Mouse (Mus musculus) liver, embryonic 15.5 days (tissue): ENCODE data around the gene Plekhb2. TPM values are rescaled to one million over a fixed set of nuclear protein-coding genes. Genes with fewer than 3 reads are reported as not detected.

Experiments used
- ATAC-seq: fragments of 200-750 bp; cut with Nextera tagmentation; 2 replicates; pipeline ENCODE4 v1.8.0; 2017; ENCODE audit warnings: moderate number of reproducible peaks, mild to moderate bottlenecking, moderate library complexity; ENCODE audit not compliant: insufficient read depth
- H3K27ac ChIP-seq: fragments of 300-500 bp; sonication (generic); replicated peaks from 2 replicates; pipeline ENCODE4 v1.5.1; 2015; ENCODE audit warnings: mild to moderate bottlenecking, inconsistent platforms
- H3K27me3 ChIP-seq: fragments of 300-500 bp; sonication (generic); 2 replicates; pipeline ENCODE4 v1.6.1; 2015; ENCODE audit warnings: mild to moderate bottlenecking, inconsistent platforms
- H3K36me3 ChIP-seq: fragments of 300-500 bp; sonication (generic); replicated peaks from 2 replicates; pipeline ENCODE4 v1.6.1; 2015; ENCODE audit warnings: moderate library complexity, mild to moderate bottlenecking, inconsistent platforms
- H3K4me1 ChIP-seq: fragments of 300-500 bp; sonication (generic); replicated peaks from 2 replicates; pipeline ENCODE4 v1.6.1; 2015; ENCODE audit warnings: inconsistent platforms
- H3K4me2 ChIP-seq: fragments of 300-500 bp; sonication (generic); 2 replicates; pipeline ENCODE4 v1.6.1; 2015; ENCODE audit warnings: moderate library complexity, mild to moderate bottlenecking, inconsistent platforms
- H3K4me3 ChIP-seq: fragments of 300-500 bp; sonication (generic); replicated peaks from 2 replicates; pipeline ENCODE4 v1.5.1; 2015; ENCODE audit warnings: mild to moderate bottlenecking, inconsistent platforms
- H3K9ac ChIP-seq: fragments of 300-500 bp; sonication (generic); 2 replicates; pipeline ENCODE4 v1.6.1; 2015; ENCODE audit warnings: moderate library complexity, mild to moderate bottlenecking, inconsistent platforms
- H3K9me3 ChIP-seq: fragments of 300-500 bp; sonication (generic); replicated peaks from 2 replicates; pipeline ENCODE4 v1.6.1; 2016; ENCODE audit warnings: inconsistent platforms
- WGBS: fragments of 180-500 bp; shearing (Covaris S2); methylation state at CpG from one replicate; pipeline ENCODE4 v1.1.7; 2015; ENCODE audit warnings: mixed read lengths; ENCODE audit not compliant: insufficient replicate concordance; 5-methylcytosine and 5-hydroxymethylcytosine counted together
- polyA plus RNA-seq: library from polyadenylated mRNA; unstranded; fragments of >200 nt; fragmentation: Nextera tagmentation; extraction: Ambion mirVana; gene quantifications from 2 replicates; pipeline ENCODE4 v1.2.1, GENCODE M21; 2015

Plekhb2 gene
- polyA plus RNA-seq, 1 experiment from 2014 or later, result 9.1 TPM

DNA sequence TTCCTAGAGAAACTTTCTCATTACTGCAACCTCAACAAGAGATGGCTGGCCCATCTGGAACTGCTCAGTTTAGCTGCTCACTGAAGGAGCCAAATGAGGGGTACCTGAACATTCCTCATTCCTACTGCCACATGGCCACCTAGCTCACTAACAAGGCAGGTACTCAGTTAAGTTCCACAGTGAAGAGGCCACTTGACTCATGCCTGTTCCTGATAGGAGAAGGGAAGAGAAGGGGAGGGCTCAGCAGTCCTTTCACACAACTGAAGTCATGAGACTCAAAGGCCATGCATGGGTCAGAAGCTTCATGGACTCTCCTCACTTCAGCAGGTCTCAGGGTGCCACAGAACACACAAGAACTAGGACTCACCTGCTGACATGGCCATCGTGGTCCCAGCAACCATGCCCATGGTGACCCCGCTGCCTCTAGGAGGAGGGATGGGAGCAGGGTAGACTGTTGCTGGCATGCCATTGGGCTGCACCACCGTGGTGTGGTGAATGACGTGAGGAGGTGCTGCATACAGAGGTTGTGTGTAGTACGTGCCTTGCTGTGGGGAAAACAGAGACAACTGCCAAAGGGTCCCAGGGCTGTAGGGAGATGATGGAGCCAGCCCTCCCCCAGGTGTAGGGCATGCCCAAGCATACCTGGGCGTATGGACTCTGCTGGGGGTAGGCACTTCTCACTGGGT, 30.4 kb upstream of the Plekhb2 start:
- no peak overlapping the region for H3K4me3 ChIP-seq
- H3K4me1 ChIP-seq, result no peaks in the 10 kb centered on the region
- H3K9ac ChIP-seq, result no peak overlapping the region
- H3K4me2 ChIP-seq, result no peak overlapping the region
- ATAC-seq, result no peak
- H3K27me3 ChIP-seq, result no peaks in the 10 kb centered on the region
- WGBS, result 76% methylated on average over 6 of the region's 6 CpGs
- peaks cover 92% of the 10 kb centered on the region for H3K36me3 ChIP-seq
- H3K27ac ChIP-seq, result no peak overlapping the region
- H3K9me3 ChIP-seq, result no peaks in the 10 kb centered on the region

DNA sequence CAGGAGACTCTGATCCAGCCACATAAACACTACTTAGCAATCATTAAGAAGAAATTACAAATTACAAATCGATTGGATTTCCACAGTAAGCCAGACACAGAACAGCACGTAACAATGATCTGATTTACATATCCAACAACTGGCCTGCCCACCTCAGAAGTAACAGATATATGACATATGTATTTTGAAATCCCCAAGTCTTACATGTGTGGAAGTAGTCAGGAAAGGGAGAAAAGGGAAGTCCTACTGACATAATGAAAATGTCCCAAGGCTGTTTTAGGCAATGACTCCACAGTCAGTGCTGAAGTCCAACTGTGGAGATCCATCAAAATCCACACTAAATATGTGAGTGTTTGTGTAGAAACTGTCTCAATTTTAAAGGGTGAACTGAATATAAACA, 28.4 kb upstream of the Plekhb2 start:
- peaks cover 90% of the 10 kb centered on the region for H3K36me3 ChIP-seq
- H3K4me2 ChIP-seq, result no peak overlapping the region
- H3K9me3 ChIP-seq, result no peaks in the 10 kb centered on the region
- no peak overlapping the region for H3K9ac ChIP-seq
- H3K4me1 ChIP-seq, result no peaks in the 10 kb centered on the region
- H3K27ac ChIP-seq, result no peak overlapping the region
- no peak overlapping the region for H3K4me3 ChIP-seq
- H3K27me3 ChIP-seq, result no peaks in the 10 kb centered on the region
- 80% methylated on average over 2 of the region's 2 CpGs for WGBS
- no peak for ATAC-seq

DNA sequence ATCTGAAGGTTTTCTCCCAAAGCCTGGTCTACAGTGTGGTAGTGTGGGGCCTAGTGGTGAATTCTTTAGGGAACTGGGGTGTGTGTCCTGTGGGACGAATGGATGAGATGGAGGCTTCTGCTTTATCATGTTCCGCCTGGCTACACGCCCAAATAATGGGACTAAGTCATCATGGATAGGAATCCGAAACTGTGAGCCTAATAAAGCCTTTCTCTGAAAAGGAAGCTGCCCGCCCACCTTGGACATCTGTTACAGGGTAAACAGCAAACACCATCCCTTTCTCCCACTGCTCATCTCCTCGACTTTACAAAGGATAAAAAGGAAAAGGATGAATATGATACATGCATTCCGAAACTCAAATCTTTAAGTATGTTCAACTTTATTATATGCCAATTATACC, 27.8 kb upstream of the Plekhb2 start:
- Histone ChIP-seq H3K4me3 (no peak overlapping the region), H3K9me3 (no peaks in the 10 kb centered on the region), H3K9ac (no peak overlapping the region), H3K4me2 (no peak overlapping the region), H3K36me3 (peaks cover 90% of the 10 kb centered on the region), H3K4me1 (no peaks in the 10 kb centered on the region), H3K27me3 (no peaks in the 10 kb centered on the region), H3K27ac (no peak overlapping the region)
- no peak for ATAC-seq
- WGBS, result 81% methylated on average over 7 of the region's 7 CpGs

- Histone ChIP-seq H3K4me3 (no peak overlapping the region), H3K4me1 (no peaks in the 10 kb centered on the region), H3K4me2 (no peak overlapping the region), H3K27me3 (no peaks in the 10 kb centered on the region), H3K36me3 (peaks cover 89% of the 10 kb centered on the region), H3K9ac (no peak overlapping the region), H3K27ac (no peak overlapping the region), H3K9me3 (no peaks in the 10 kb centered on the region)
- 85% methylated on average over 7 of the region's 7 CpGs for WGBS
- no peak for ATAC-seq
Measured at GRCm38 (mm10) chr1:34822746-34823145, 27.0 kb upstream of the Plekhb2 start.

GRCm38 (mm10) chr1:34823353-34823752, 26.4 kb upstream of the Plekhb2 start:
- H3K9ac ChIP-seq, result no peak overlapping the region
- H3K4me3 ChIP-seq, result no peak overlapping the region
- 77% methylated on average over 6 of the region's 6 CpGs for WGBS
- H3K27me3 ChIP-seq, result no peaks in the 10 kb centered on the region
- ATAC-seq, result peak; percentile 31; the same call in 1 of the 2 replicates
- H3K4me1 ChIP-seq, result no peaks in the 10 kb centered on the region
- H3K9me3 ChIP-seq, result no peaks in the 10 kb centered on the region
- no peak overlapping the region for H3K27ac ChIP-seq
- no peak overlapping the region for H3K4me2 ChIP-seq
- peaks cover 87% of the 10 kb centered on the region for H3K36me3 ChIP-seq

- Histone ChIP-seq H3K27me3 (no peaks in the 10 kb centered on the region), H3K9me3 (no peaks in the 10 kb centered on the region), H3K27ac (no peak overlapping the region), H3K9ac (no peak overlapping the region), H3K4me3 (no peak overlapping the region), H3K36me3 (peaks cover 82% of the 10 kb centered on the region), H3K4me1 (no peaks in the 10 kb centered on the region), H3K4me2 (no peak overlapping the region)
- WGBS, result 78% methylated on average over 8 of the region's 8 CpGs
- no peak for ATAC-seq
Measured at GRCm38 (mm10) chr1:34824208-34824607, 25.6 kb upstream of the Plekhb2 start.

DNA sequence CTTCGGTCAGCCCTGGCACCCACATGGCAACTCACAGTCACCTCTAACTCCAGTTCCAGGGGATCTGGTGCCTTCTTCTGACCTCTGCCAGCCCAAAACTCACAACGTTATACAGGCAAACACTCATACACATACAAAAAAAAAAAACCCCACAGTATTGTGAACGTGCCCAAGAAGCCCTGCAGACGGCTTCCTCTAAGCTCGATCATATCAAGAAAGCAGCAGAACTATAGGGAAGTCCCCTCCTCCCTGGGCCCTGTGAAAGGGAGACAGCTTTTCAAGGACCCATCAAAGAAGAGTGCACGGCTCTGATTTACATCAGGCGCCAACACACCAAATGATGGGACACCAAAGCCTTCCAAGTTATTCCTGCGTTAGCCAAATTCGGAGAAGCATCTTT, 23.9 kb upstream of the Plekhb2 start:
- no peak for ATAC-seq

DNA sequence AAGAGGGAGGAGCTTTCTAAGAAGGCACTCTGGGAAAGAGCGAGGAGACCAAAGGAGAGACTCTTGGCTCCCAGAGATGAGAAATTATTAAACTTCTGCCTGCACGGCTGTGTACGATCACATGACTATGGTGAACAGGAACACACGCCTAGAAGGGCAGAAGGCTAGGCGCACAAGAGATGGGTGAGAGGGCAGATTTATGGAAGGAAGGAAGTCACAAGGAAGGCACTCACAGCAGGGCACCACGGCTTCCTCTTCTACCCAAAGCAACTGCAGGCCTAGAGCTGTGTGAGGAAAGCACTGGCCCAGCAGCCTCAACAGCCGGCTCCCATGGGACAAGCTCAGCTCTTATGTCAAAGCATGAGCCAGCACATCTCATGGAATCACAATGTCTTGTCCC, 21.9 kb upstream of the Plekhb2 start:
- Histone ChIP-seq H3K27me3 (no peaks in the 10 kb centered on the region), H3K9ac (no peak overlapping the region), H3K4me3 (no peak overlapping the region), H3K4me2 (no peak overlapping the region), H3K9me3 (no peaks in the 10 kb centered on the region), H3K36me3 (peaks cover 60% of the 10 kb centered on the region), H3K4me1 (no peaks in the 10 kb centered on the region; the same call in 1 of the 2 replicates), H3K27ac (no peak overlapping the region)
- 68% methylated on average over 7 of the region's 7 CpGs for WGBS
- ATAC-seq, result no peak

More for the DNA sequence above, 23.9 kb upstream of the Plekhb2 start:
- no peak overlapping the region for H3K27ac ChIP-seq
- no peak overlapping the region for H3K9ac ChIP-seq
- H3K27me3 ChIP-seq, result no peaks in the 10 kb centered on the region
- 77% methylated on average over 9 of the region's 9 CpGs for WGBS
- H3K4me2 ChIP-seq, result no peak overlapping the region
- no peaks in the 10 kb centered on the region for H3K9me3 ChIP-seq
- peaks cover 74% of the 10 kb centered on the region for H3K36me3 ChIP-seq
- no peak overlapping the region for H3K4me3 ChIP-seq
- no peaks in the 10 kb centered on the region for H3K4me1 ChIP-seq

GRCm38 (mm10) chr1:34828528-34829294, 21.1 kb upstream of the Plekhb2 start:
- Histone ChIP-seq H3K4me3 (no peak overlapping the region), H3K9me3 (no peaks in the 10 kb centered on the region), H3K9ac (no peak overlapping the region), H3K27ac (no peak overlapping the region), H3K36me3 (peaks cover 52% of the 10 kb centered on the region), H3K4me1 (no peaks in the 10 kb centered on the region; the same call in 1 of the 2 replicates), H3K4me2 (no peak overlapping the region), H3K27me3 (no peaks in the 10 kb centered on the region)
- WGBS, result 76% methylated on average over 5 of the region's 5 CpGs
- no peak for ATAC-seq

- H3K9me3 ChIP-seq, result no peaks in the 10 kb centered on the region
- ATAC-seq, result no peak
- H3K9ac ChIP-seq, result no peak overlapping the region
- WGBS, result 59% methylated on average over 2 of the region's 2 CpGs
- no peak overlapping the region for H3K4me3 ChIP-seq
- peaks cover 54% of the 10 kb centered on the region for H3K36me3 ChIP-seq
- no peak overlapping the region for H3K27ac ChIP-seq
- H3K27me3 ChIP-seq, result no peaks in the 10 kb centered on the region
- H3K4me2 ChIP-seq, result no peak overlapping the region
- H3K4me1 ChIP-seq, result peaks cover 2% of the 10 kb centered on the region; the same call in 1 of the 2 replicates
Measured at GRCm38 (mm10) chr1:34830934-34831333, 18.8 kb upstream of the Plekhb2 start.

DNA sequence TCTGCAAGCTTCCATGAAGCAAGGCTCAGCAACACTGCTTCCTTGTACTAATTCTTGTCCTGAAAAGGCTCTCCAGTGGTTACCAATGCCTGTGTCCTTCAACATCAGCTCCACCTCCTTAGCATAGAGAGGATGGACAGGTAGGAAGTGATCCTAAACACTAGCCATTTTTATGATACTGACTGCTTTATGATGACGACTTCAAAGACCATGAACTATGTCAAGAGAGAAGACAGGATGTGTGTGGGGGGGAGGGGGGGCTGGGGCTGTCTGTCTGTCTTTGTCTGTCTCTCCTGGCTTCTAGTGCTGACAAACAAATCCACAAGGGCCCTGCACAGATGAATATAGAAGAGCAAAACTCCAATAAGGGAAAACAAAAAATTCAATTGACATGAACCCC, 18.4 kb upstream of the Plekhb2 start:
- Histone ChIP-seq H3K9me3 (no peaks in the 10 kb centered on the region), H3K9ac (no peak overlapping the region), H3K36me3 (peaks cover 54% of the 10 kb centered on the region), H3K4me2 (no peak overlapping the region), H3K4me3 (no peak overlapping the region), H3K27me3 (no peaks in the 10 kb centered on the region), H3K27ac (no peak overlapping the region), H3K4me1 (peaks cover 2% of the 10 kb centered on the region; the same call in 1 of the 2 replicates)
- ATAC-seq, result no peak
- WGBS, result 56% methylated on average over 1 of the region's 1 CpGs
